Mouse (Mus musculus): ENCODE data around the gene Cwc27. TPM values are rescaled to one million over a fixed set of nuclear protein-coding genes. Genes with fewer than 3 reads are reported as not detected.
A peak's percentile ranks its signal among the peaks of the same experiment; 100 is the strongest.

Cwc27 gene
- total RNA-seq, 2 experiments from 2014 or later = 18.9 to 20.3 TPM

DNA sequence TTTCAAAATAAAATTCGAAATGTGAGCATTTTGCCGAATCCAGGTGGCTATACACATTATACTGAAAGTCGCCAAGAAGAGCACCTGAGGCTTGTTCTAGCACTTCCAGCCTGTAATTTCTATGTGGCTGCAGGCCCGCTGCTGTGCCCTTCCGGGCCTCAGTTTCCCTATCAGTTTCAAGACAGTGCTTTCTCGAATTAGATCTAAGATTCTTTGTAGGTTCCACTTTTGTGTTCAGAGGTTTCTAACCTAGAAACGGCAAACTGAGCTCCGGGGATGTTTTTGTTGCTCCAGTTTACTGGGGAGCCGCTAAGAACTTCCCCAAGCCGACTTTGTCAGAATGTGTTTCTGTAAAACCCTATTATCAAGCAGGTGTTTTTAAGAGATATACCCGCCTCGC, 754 bp upstream of the Cwc27 start:
- Histone ChIP-seq H3K4me3 (peak overlapping the region; percentile 68), H3K27ac (peak overlapping the region; percentile 100)
- no peak for TF ChIP-seq CTCF (conservative IDR thresholded peaks at IDR 0.05)
- DNase-seq (ENCODE audit: low spot score in 2 of 2) = no peak

DNA sequence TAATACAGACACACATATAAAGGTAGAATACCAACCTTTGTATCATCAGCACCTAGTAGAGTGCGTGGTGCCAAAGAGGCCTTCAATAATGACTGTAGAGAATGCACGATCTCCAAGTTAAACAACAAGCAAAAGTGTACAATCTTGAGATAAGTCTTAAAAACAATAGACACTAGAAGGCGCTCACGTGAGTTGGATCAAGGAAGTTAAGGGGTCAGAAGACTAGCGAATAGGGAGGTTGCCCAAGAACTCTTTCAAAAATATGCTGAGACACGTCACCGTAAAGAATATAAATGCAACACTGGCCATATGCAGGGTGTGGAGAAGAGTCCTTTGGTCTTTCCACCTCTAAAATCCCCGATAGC, 690 bp downstream of the Cwc27 start:
- H3K27ac ChIP-seq = peak overlapping the region; percentile 100
- no peak for TF ChIP-seq CTCF (conservative IDR thresholded peaks at IDR 0.05)
- H3K4me3 ChIP-seq = peak overlapping the region; percentile 68
- DNase-seq (ENCODE audit: low spot score in 2 of 2) = no peak

DNA sequence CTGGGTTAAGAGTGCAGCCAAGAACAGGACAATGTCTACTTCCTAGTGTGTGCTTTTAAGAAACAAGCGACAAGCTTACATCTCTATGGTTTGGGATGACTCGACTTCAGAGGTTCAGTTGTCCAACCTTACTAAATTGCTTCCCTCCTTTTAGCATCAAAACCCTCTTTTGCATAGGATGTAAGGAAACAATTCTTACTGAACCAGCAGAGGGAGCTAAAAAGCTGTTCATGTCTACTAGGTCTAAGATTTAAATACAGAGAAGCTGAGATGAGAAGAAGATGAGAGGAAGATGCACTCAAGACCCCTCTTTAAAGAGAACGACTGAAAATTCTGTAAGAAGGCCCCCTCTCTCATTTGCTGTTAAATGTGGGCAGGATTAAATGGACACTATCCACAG, 11.3 kb downstream of the Cwc27 start:
- peak; percentile 86 for TF ChIP-seq CTCF (conservative IDR thresholded peaks at IDR 0.05)
- no peak overlapping the region for H3K4me3 ChIP-seq
- peak; percentile 35 to 45 for DNase-seq (ENCODE audit: low spot score in 2 of 2)
- no peak overlapping the region for H3K27ac ChIP-seq

DNA sequence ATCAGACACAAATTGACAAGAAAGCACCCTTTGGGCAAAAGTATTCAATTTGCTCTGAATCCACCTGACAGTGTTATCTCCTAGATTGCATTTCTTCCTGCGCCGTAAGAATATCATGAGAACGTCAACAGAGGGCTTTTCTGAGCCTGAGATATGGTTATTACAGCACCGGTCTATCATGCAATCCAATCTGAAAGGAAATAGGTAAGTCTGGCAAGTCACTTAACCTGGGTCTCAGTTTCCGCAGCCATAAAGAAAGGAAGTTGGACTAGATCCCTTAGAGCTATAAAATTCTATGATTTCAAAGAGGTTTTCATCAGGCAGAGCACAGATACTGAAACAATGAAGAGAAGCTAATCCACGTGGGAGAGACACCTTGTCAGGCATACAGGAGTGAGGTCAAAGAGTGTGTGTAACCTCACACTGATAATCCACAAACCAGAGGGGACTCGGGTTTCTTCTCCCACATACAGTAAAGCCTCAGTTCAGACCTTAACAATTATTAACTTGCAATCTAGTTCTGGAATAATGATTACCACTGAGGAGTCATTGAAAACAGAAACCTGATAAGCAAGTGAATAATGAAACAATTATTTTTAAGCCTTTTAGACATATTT, 17.3 kb downstream of the Cwc27 start:
- Histone ChIP-seq H3K4me3 (no peak overlapping the region), H3K27ac (no peak overlapping the region)
- no peak for DNase-seq (ENCODE audit: low spot score in 2 of 2)
- TF ChIP-seq CTCF (conservative IDR thresholded peaks at IDR 0.05) = no peak

DNA sequence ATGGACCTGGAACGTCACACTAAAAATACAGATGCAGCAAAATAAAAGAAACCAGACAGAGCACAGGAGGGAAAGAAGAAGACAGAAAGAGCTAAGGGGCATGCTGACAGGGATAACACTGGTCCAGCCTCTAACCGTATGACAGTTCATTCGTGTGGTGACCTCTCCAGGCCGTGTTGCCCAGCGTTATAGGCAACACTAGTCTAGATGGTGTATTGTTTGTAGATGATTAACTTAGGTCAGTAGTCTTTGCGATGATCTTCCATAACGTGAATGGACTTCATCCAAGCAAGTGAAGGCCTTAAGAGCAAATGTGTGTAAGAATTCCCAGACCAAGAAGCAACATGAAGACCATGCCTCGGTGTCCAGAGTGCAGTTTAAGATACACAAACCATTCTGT, 17.9 kb downstream of the Cwc27 start:
- no peak for TF ChIP-seq CTCF (conservative IDR thresholded peaks at IDR 0.05)

DNA sequence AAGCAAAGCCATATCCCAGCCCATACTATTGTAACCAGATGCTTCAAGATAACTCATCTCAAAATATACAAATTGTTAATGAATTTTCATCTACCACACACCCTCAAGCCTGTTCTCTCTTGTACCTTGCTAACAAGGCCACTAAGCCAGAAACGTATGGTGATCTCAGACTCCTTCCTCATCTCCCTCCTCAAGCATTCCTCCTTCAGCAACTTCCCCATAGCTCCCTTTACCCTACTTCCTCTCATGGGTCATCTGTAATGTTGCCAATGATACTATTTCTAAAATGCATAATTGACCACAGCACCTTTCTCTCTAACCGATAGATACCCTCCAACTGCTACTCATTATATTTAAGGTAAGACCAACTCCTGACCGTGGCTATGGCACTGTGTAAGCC, 22.5 kb downstream of the Cwc27 start:
- Histone ChIP-seq H3K27ac (no peak overlapping the region), H3K4me3 (no peak overlapping the region)
- TF ChIP-seq CTCF (conservative IDR thresholded peaks at IDR 0.05) = no peak
- no peak for DNase-seq (ENCODE audit: low spot score in 2 of 2)

More for the DNA sequence above, 17.9 kb downstream of the Cwc27 start:
- no peak for DNase-seq (ENCODE audit: low spot score in 2 of 2)
- H3K27ac ChIP-seq = no peak overlapping the region
- no peak overlapping the region for H3K4me3 ChIP-seq

DNA sequence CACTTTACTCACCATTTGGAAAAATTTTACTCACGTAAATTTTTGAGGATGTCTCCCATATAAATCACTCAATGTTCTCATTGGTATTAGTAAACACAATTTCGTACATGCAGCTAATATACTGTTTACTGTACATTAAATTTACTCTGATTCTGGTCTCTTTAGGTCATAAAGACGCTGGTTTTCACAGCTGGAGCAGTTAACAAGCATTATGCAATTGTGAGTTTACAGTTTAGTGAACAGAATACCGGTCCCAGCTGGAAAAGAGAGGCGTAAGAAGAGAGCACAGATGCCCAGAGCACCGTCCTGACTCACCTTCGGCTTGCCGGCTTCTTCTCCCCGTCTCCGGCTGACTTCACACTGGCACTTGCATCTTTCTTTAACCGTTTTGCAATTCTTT, 24.8 kb downstream of the Cwc27 start, which contains the start of gene Srek1ip1:
Srek1ip1 (plus strand) TSS at position 301 of the 400 bp plus-strand sequence.
- TF ChIP-seq CTCF (conservative IDR thresholded peaks at IDR 0.05) = no peak
- H3K4me3 ChIP-seq = no peak within 1 kb of the TSS
- no peak for DNase-seq (ENCODE audit: low spot score in 2 of 2)
- no peak within 1 kb of the TSS for H3K27ac ChIP-seq

DNA sequence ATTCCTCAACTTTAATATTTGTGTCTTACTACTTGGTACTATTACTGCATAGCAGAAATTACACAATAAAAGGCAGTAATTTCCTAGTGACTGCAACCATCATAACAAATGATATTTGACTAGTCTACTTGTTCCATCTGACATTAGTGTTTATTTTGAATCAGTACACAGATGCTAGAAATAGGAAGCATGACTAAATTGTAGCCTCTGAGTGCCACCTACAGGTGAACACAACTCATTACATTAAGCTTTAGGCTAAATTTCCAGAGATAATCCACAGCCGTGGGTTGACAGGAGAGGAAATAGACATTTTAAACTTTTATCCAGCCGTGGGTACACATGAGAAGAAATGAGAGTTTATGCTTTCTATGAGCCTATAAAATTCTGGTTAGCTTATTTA, 27.3 kb downstream of the Cwc27 start:
- no peak overlapping the region for H3K4me3 ChIP-seq
- TF ChIP-seq CTCF (conservative IDR thresholded peaks at IDR 0.05) = peak; percentile 92
- DNase-seq (ENCODE audit: low spot score in 2 of 2) = peak; percentile 36 to 48
- H3K27ac ChIP-seq = no peak overlapping the region

DNA sequence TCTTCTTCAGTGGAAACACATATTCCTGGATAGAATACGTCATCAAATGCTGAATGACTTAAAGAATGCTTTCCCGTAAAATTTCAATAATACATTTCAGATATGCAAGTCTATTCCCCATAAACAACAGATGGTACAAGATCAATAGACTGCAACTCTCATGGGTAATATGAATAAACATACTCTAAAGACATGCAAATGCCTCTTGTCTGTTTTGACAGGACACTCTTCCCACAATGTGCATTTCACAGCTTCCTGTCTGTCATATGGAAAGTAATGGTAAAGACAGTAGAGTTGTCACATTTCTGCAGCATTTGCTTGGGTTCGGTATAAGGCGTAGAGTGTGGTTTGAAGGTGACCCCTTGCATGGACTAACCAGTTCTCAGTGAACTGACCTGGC, 29.7 kb downstream of the Cwc27 start:
- Histone ChIP-seq H3K27ac (no peak overlapping the region), H3K4me3 (no peak overlapping the region)
- no peak for DNase-seq (ENCODE audit: low spot score in 2 of 2)
- TF ChIP-seq CTCF (conservative IDR thresholded peaks at IDR 0.05) = no peak

DNA sequence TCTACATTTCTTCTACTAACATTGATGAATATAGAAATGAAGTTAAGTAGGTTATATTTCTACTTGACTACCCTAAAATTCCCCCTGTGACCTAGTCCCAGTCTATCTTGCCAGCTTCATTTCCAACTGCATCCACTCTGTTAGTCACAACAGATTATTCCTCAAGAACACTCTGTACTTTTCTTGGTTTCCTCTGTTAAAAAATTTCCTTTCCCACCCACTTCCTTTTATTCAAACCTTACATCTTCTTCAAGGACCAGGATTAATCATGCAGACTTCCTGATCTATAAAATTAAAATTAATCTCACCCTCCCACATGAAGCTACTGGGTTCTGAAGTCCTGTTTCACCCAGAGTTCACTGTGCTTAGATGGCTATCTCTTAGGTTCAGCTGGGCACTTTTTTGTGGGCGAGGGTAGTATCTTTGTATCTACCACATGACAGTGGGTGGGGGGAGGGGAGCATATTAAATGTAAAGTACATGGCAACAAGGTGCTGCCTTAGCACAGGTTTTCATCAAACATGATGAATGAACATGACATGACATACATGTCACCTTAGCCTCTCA, 37.8 kb downstream of the Cwc27 start:
- no peak for DNase-seq (ENCODE audit: low spot score in 2 of 2)
- no peak overlapping the region for H3K4me3 ChIP-seq
- no peak for TF ChIP-seq CTCF (conservative IDR thresholded peaks at IDR 0.05)
- H3K27ac ChIP-seq = no peak overlapping the region

DNA sequence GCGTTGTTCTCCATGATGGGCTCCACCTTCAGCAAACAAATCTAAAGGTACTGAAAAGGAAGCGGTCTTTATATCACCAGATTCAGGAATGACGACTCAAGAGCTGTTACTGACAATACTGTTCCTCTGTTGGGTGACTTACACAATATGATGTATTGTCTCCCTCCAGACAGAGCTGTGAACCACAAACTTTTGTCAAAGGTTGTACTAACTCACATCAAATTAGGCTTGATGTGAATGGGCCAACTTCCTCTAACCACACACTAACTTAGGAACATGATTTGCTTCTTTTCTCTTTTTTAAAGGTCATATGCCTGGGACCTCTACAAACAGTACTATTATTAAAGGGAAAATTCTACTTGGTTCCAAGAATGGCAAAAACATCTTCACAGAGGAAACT, 53.7 kb downstream of the Cwc27 start:
- DNase-seq (ENCODE audit: low spot score in 2 of 2) = no peak
- no peak for TF ChIP-seq CTCF (conservative IDR thresholded peaks at IDR 0.05)
- Histone ChIP-seq H3K4me3 (no peak overlapping the region), H3K27ac (no peak overlapping the region)

DNA sequence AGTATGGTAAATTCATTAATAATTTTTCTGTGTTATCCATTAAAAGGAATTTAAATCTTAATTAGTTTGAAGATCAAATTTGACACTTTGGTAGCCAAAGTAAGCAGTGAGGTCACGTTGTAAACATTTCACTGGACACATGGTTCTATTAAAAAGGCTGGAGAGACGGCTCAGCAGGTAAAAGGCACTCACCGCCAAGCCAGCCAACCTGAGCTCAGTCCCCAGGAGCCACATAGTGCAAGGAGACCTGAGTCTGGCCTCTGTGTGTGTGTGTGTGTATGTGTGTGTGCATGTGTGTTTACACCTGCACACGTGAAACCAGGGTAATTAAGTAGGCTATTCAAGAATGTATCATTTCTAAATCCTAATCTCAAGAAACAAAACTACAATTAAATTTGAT, 54.5 kb downstream of the Cwc27 start:
- Histone ChIP-seq H3K4me3 (no peak overlapping the region), H3K27ac (no peak overlapping the region)
- DNase-seq (ENCODE audit: low spot score in 2 of 2) = no peak
- no peak for TF ChIP-seq CTCF (conservative IDR thresholded peaks at IDR 0.05)

DNA sequence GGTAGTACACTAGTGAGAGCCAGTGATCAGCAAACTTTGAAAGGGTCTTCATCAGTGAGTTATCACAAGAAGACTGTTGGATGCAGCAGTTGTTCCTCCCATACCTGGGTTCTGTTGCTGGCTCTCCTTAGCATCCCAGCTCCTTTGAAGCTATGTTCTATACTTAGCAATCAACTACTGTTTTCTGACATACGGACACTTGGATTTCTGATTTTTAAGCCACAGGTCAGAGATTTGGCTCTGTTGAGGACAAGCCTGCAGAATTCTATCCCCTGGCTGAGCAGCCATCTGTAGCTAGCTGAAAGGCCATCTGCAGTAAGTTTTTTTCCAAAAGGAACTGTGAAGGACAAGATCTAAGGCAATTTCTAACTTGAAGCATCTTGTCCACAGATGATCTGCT, 57.6 kb downstream of the Cwc27 start:
- Histone ChIP-seq H3K4me3 (no peak overlapping the region), H3K27ac (no peak overlapping the region)
- TF ChIP-seq CTCF (conservative IDR thresholded peaks at IDR 0.05) = no peak
- no peak for DNase-seq (ENCODE audit: low spot score in 2 of 2)

DNA sequence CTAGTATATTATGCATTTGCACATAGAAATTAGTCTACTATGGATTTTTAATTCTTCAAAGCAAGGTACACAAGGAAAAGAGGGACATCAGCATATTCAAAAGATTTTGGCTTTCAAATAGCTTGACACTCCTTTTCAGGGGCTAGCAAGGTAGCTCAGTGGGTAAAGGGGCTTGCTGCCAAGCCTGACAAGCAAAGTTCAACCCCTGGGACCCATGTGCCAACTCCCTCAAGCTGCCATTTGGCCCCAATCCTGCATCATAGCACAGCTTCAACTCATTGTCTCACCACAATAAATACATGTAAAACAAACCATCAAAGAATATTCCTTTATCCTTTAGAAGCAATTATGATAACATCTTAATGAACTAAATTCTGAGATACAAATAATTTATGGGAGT, 69.9 kb downstream of the Cwc27 start:
- Histone ChIP-seq H3K4me3 (no peak overlapping the region), H3K27ac (no peak overlapping the region)
- no peak for TF ChIP-seq CTCF (conservative IDR thresholded peaks at IDR 0.05)
- no peak for DNase-seq (ENCODE audit: low spot score in 2 of 2)

Measured in layer of hippocampus, adult 2 months (tissue).